In genomic region chr10:87103286-87103685, GRCm38 (mm10) we compare ENCODE assay signal across 29 mouse cellular contexts. TPM values are rescaled to one million over a fixed set of nuclear protein-coding genes. Genes with fewer than 3 reads are reported as not detected.
DNase-seq lines count a peak whose midpoint lies in the region; ATAC-seq and TF ChIP-seq lines count a peak whose summit lies in the region.
"Had no signal": no experiment of that assay in that cellular context is flagged by ENCODE, and none has a peak within 500 bp of the region (broad histone marks: within the 10 kb centered on the region; RNA-seq: fewer than 3 reads in every experiment).

No protein-coding gene starts in this region.

- 20% methylated on average over 8 of the region's 8 CpGs for WGBS in kidney, embryonic 14.5 days

- H3K9ac ChIP-seq in kidney, embryonic 14.5 days (ENCODE audit: low read depth, low read length) = no peak overlapping the region
- H3K9ac ChIP-seq in CH12.LX (ENCODE audit: insufficient read depth, low read depth) = no peak overlapping the region
- H3K9ac ChIP-seq: embryonic facial prominence, embryonic 15.5 days; hindbrain, embryonic 12.5 days; intestine, embryonic 15.5 days; kidney, embryonic 15.5 days; limb, embryonic 13.5 days; liver, embryonic 13.5 days; lung, embryonic 14.5 days; neural tube, embryonic 12.5 days had no signal

- no peak for TF ChIP-seq RAD21 in CH12.LX (IDR thresholded peaks at IDR 0.05; ENCODE audit: low read depth, low read length)

- ATAC-seq in kidney, embryonic 14.5 days (ENCODE audit: low FRiP score, low TSS enrichment) = peak; percentile 61; the same call in 1 of the 2 replicates
- ATAC-seq in megakaryocyte progenitor cell, adult 5-6 weeks (replicated peaks; ENCODE audit: poor library complexity) = peak; percentile 54; the same call in 1 of the 2 replicates
- ATAC-seq: intestine, embryonic 15.5 days; Patski had no signal

- dilution Hi-C loops in CH12.LX (cut with MboI; ENCODE audit: extremely low pct_ligation_motif_present, extremely low pct_unique_long_range_greater_than_20kb, low sequenced_read_pairs) = no loop called here

- no peaks in the 10 kb centered on the region for H3K27me3 ChIP-seq in kidney, embryonic 14.5 days (ENCODE audit: control insufficient read depth, insufficient read depth, low read length)
- no peaks in the 10 kb centered on the region for H3K27me3 ChIP-seq in CH12.LX (replicated peaks)
- H3K27me3 ChIP-seq: embryonic facial prominence, embryonic 15.5 days; intestine, embryonic 15.5 days; kidney, embryonic 15.5 days; limb, embryonic 13.5 days; liver, embryonic 13.5 days; neural tube, embryonic 12.5 days had no signal

- no peak overlapping the region for H3K27ac ChIP-seq in kidney, embryonic 14.5 days (ENCODE audit: low read depth, low read length)
- H3K27ac ChIP-seq in CH12.LX (ENCODE audit: insufficient read depth, low read depth) = peak overlapping the region; percentile 13; the same call in 1 of the 2 replicates
- H3K27ac ChIP-seq: embryonic facial prominence, embryonic 15.5 days; hindbrain, embryonic 12.5 days; intestine, embryonic 15.5 days; kidney, embryonic 15.5 days; limb, embryonic 13.5 days; liver, embryonic 13.5 days; neural tube, embryonic 12.5 days had no signal

- no peak for DNase-seq in kidney, postnatal 4 days
- peak; percentile 61 to 62 for DNase-seq in B cell, adult 2 months
- peak; percentile 83 for DNase-seq in CH12.LX (ENCODE audit: extremely low read depth)
- DNase-seq in layer of hippocampus, adult 9-10 months (ENCODE audit: low spot score) = no peak
- DNase-seq in testis, postnatal 14 days (ENCODE audit: low spot score) = no peak
- DNase-seq: adrenal gland, postnatal 14 days; cerebellum, postnatal 10 days; heart, postnatal 10 days; liver, embryonic 13.5 days; lung, embryonic 14.5 days; lung, postnatal 36 days; right cerebral cortex, adult 18-20 months; thymus, postnatal 14 days had no signal

- H3K36me3 ChIP-seq in kidney, embryonic 14.5 days (ENCODE audit: control insufficient read depth, insufficient read depth, low read length) = no peaks in the 10 kb centered on the region
- H3K36me3 ChIP-seq in CH12.LX (replicated peaks in 1 of 2; ENCODE audit: control insufficient read depth in 1 of 2, insufficient read depth in 1 of 2, low read length in 1 of 2) = no peaks in the 10 kb centered on the region
- H3K36me3 ChIP-seq: embryonic facial prominence, embryonic 15.5 days; hindbrain, embryonic 12.5 days; intestine, embryonic 15.5 days; kidney, embryonic 15.5 days; limb, embryonic 13.5 days; liver, embryonic 13.5 days; neural tube, embryonic 12.5 days had no signal

- H3K4me3 ChIP-seq in kidney, embryonic 14.5 days (ENCODE audit: low read length) = no peak overlapping the region
- H3K4me3 ChIP-seq in CH12.LX (replicated peaks in 1 of 3; ENCODE audit: low read depth in 2 of 3, low read length in 2 of 3, poor library complexity in 1 of 3) = peak overlapping the region in 1 of 3 experiments; percentile 32
- H3K4me3 ChIP-seq: embryonic facial prominence, embryonic 15.5 days; hindbrain, embryonic 12.5 days; intestine, embryonic 15.5 days; kidney, embryonic 15.5 days; limb, embryonic 13.5 days; liver, embryonic 13.5 days; neural tube, embryonic 12.5 days had no signal

- H3K4me1 ChIP-seq in kidney, embryonic 14.5 days (ENCODE audit: control insufficient read depth, insufficient read depth, low read length) = 0 out of 2 replicates have a peak, but pooled peaks cover 3% of the 10 kb centered on the region
- H3K4me1 ChIP-seq in CH12.LX (ENCODE audit: control insufficient read depth in 1 of 2, insufficient read depth in 2 of 2) = peaks cover 11 to 52% of the 10 kb centered on the region in 2 experiments; a peak in 3 of 4 replicates
- H3K4me1 ChIP-seq: intestine, embryonic 15.5 days; liver, embryonic 13.5 days had no signal

- no peak for TF ChIP-seq POLR2A in CH12.LX (IDR thresholded peaks at IDR 0.05; ENCODE audit: low read depth, low read length)

- H3K79me2 ChIP-seq in CH12.LX (replicated peaks; ENCODE audit: control insufficient read depth, extremely low read depth, insufficient read depth, poor library complexity, severe bottlenecking) = no peaks in the 10 kb centered on the region

- no peaks in the 10 kb centered on the region for H3K9me3 ChIP-seq in kidney, embryonic 14.5 days (ENCODE audit: control insufficient read depth, low read length)
- no peaks in the 10 kb centered on the region for H3K9me3 ChIP-seq in CH12.LX (replicated peaks; ENCODE audit: low read length)
- H3K9me3 ChIP-seq: embryonic facial prominence, embryonic 15.5 days; hindbrain, embryonic 12.5 days; intestine, embryonic 15.5 days; kidney, embryonic 15.5 days; limb, embryonic 13.5 days; liver, embryonic 13.5 days; neural tube, embryonic 12.5 days had no signal

- in situ Hi-C loops in CH12.LX (cut with MboI; ENCODE audit: low pct_ligation_motif_present, low pct_unique_long_range_greater_than_20kb, low sequenced_read_pairs) = no loop called here

- TF ChIP-seq EP300 in CH12.LX (IDR thresholded peaks at IDR 0.05; ENCODE audit: low read length) = 0 out of 2 replicates have a peak, but pooled peaks have one; percentile 27

- TF ChIP-seq CTCF in CH12.LX (conservative IDR thresholded peaks at IDR 0.05 in 1 of 2, IDR thresholded peaks at IDR 0.05 in 1 of 2; ENCODE audit: low read depth in 2 of 2, low read length in 2 of 2) = no peak

- no peak overlapping the region for H3K4me2 ChIP-seq in kidney, embryonic 14.5 days (replicated peaks; ENCODE audit: low read depth, low read length)
- 0 out of 2 replicates have a peak overlapping the region, but pooled peaks have one; percentile 1 for H3K4me2 ChIP-seq in CH12.LX (ENCODE audit: insufficient read depth, low read depth, poor library complexity, severe bottlenecking)
- H3K4me2 ChIP-seq: embryonic facial prominence, embryonic 15.5 days; heart, embryonic 11.5 days; hindbrain, embryonic 12.5 days; intestine, embryonic 15.5 days; kidney, embryonic 15.5 days; liver, embryonic 13.5 days; lung, embryonic 14.5 days had no signal

TF ChIP-seq in CH12.LX, 34 proteins besides CTCF, POLR2A, EP300 and RAD21:
- peak; percentile 47; the same call in 1 of the 2 replicates for TF ChIP-seq ELF1 (IDR thresholded peaks at IDR 0.05; ENCODE audit: low read depth, low read length)
- TF ChIP-seq NRF1 (IDR thresholded peaks at IDR 0.05; ENCODE audit: low read depth, low read length) = no peak
- no peak for TF ChIP-seq NELFE (IDR thresholded peaks at IDR 0.05; ENCODE audit: low read depth, low read length)
- peak; percentile 66; the same call in 1 of the 2 replicates for TF ChIP-seq IRF4 (IDR thresholded peaks at IDR 0.05; ENCODE audit: low read depth, low read length)
- TF ChIP-seq ETS1 (conservative IDR thresholded peaks at IDR 0.05; ENCODE audit: low read depth, low read length) = peak; percentile 27; the same call in 1 of the 2 replicates
- no peak for TF ChIP-seq SIN3A (IDR thresholded peaks at IDR 0.05; ENCODE audit: low read length)
- peak; percentile 65; the same call in 1 of the 2 replicates for TF ChIP-seq MYC (IDR thresholded peaks at IDR 0.05; ENCODE audit: low read depth, low read length)
- TF ChIP-seq BHLHE40 (IDR thresholded peaks at IDR 0.05; ENCODE audit: low read depth, low read length) = peak; percentile 3; the same call in 1 of the 2 replicates

RNA-seq across cellular contexts. Expression of gene 1700113H08Rik, which starts 45.4 kb away (rescaled TPM):
- polyA plus RNA-seq in kidney, embryonic 14.5 days (2014; fragmentation: Nextera tagmentation; extraction: Ambion mirVana) = not detected in 2 replicates
- total RNA-seq in CH12.LX (2012; rRNA removed) (not detected in 2 replicates), CH12.LX (2014; rRNA removed) (not detected in 2 replicates)
- polyA plus RNA-seq in CH12.LX (2012; ENCODE audit: insufficient read length, low read depth) = not detected in 2 replicates
- total RNA-seq in megakaryocyte progenitor cell, adult 5-6 weeks (2015) = not detected in 2 replicates
- not detected in 2 replicates for total RNA-seq in megakaryocyte progenitor cell, adult 5-6 weeks (2017)
- total RNA-seq: adrenal gland, postnatal 14 days; ES-E14; gastrocnemius, postnatal 4 days; layer of hippocampus, adult 8-10 months; left cerebral cortex, postnatal 10 days had no signal
- polyA plus RNA-seq: embryonic facial prominence, embryonic 15.5 days; intestine, embryonic 15.5 days; kidney, embryonic 15.5 days; limb, embryonic 13.5 days; liver, embryonic 13.5 days; lung, embryonic 14.5 days; Patski; small intestine, adult 2 months; stomach, embryonic 16.5 days had no signal

Comparison
In these comparisons a context has a peak if more than half of its experiments do, and no peak if none do; other contexts are left out.
1. DNase-seq: peak in B cell, adult 2 months (2 of 2) and CH12.LX (single experiment); none in kidney, postnatal 4 days (0 of 2), layer of hippocampus, adult 9-10 months (single experiment) and testis, postnatal 14 days (single experiment).